Mouse (Mus musculus): ENCODE measurements at regions not wholly inside any gene's neighbourhood (a gene's known extent, or its start where the extent isn't known, plus 50 kb on each side); places are given as distances from the start of the nearest gene placed in this dataset.
A peak's percentile ranks its signal among the peaks of the same experiment; 100 is the strongest.

- DNase-seq: no peak
Observed at GRCm38 (mm10) chr6:98178005-98178404, 164.5 kb downstream of the Gm765 start.

GRCm38 (mm10) chr6:98149043-98149813, 193.3 kb downstream of the Gm765 start:
- no peak for DNase-seq

- DNase-seq: no peak
Observed at GRCm38 (mm10) chr6:98147855-98148254, 194.7 kb downstream of the Gm765 start.

- DNase-seq: peak; percentile 37
Observed at GRCm38 (mm10) chr6:98132931-98133330, 209.6 kb downstream of the Gm765 start.

GRCm38 (mm10) chr6:98125434-98125833, 217.1 kb downstream of the Gm765 start:
- no peak for DNase-seq

GRCm38 (mm10) chr6:98118355-98119150, 224.0 kb downstream of the Gm765 start:
- no peak for DNase-seq

GRCm38 (mm10) chr6:98114327-98115134, 228.0 kb downstream of the Gm765 start:
- peak; percentile 16 for DNase-seq

GRCm38 (mm10) chr6:98113708-98114107, 228.8 kb downstream of the Gm765 start:
- DNase-seq: peak; percentile 48

- no peak for DNase-seq
Observed at GRCm38 (mm10) chr6:98112495-98113115, 229.9 kb downstream of the Gm765 start.

GRCm38 (mm10) chr6:98107123-98107522, 235.4 kb downstream of the Gm765 start:
- DNase-seq: no peak

- peak; percentile 88 for DNase-seq
Observed at GRCm38 (mm10) chr6:98105280-98106090, 237.1 kb downstream of the Gm765 start.

- DNase-seq: no peak
Observed at GRCm38 (mm10) chr6:98104432-98104831, 238.1 kb downstream of the Gm765 start.

- no peak for DNase-seq
Observed at GRCm38 (mm10) chr6:98101023-98101422, 241.5 kb downstream of the Gm765 start.

GRCm38 (mm10) chr6:98099126-98099525, 243.4 kb downstream of the Gm765 start:
- no peak for DNase-seq

GRCm38 (mm10) chr6:98095243-98095642, 247.3 kb downstream of the Gm765 start:
- DNase-seq: no peak

- peak; percentile 54 for DNase-seq
Observed at GRCm38 (mm10) chr6:98089185-98089584, 253.4 kb downstream of the Gm765 start.

- DNase-seq: no peak
Observed at GRCm38 (mm10) chr6:98080076-98080475, 262.5 kb downstream of the Gm765 start.

All from lung, postnatal 10 days (tissue).